Mouse (Mus musculus): Measurements from ENCODE around the gene Fam160a2. TPM values are rescaled to one million over a fixed set of nuclear protein-coding genes. Genes with fewer than 3 reads are reported as not detected.

The Fam160a2 gene
- polyA plus RNA-seq (2016; fragmentation: Nextera tagmentation; extraction: Ambion mirVana), result 45.9 and 47.0 TPM in 2 replicates

- 0 out of 2 replicates have a peak, but pooled peaks cover 6% of the 10 kb centered on the region for H3K4me1 ChIP-seq
- H3K27me3 ChIP-seq (ENCODE audit: low read depth, poor library complexity, severe bottlenecking), result no peaks in the 10 kb centered on the region
- peak within 1 kb of the TSS; percentile 93 for H3K4me3 ChIP-seq
- H3K36me3 ChIP-seq, result peaks cover 6% of the 10 kb centered on the region; the same call in 1 of the 2 replicates
- WGBS, result under 1% methylated on average over 55 of the region's 55 CpGs
- peak within 1 kb of the TSS; percentile 91 for H3K27ac ChIP-seq
- peak; percentile 97 for DNase-seq (ENCODE audit: low spot score)
- no peaks in the 10 kb centered on the region for H3K9me3 ChIP-seq (replicated peaks)
These were observed at the start of gene Fam160a2 for GRCm38 (mm10) chr7:105399935-105400624. Fam160a2 (minus strand) TSS chr7:105400054.

- H3K36me3 ChIP-seq, result no peaks in the 10 kb centered on the region
- no peaks in the 10 kb centered on the region for H3K9me3 ChIP-seq (replicated peaks)
- WGBS, result 84% methylated on average over 3 of the region's 3 CpGs
- no peaks in the 10 kb centered on the region for H3K4me1 ChIP-seq
- no peak overlapping the region for H3K27ac ChIP-seq
- no peaks in the 10 kb centered on the region for H3K27me3 ChIP-seq (ENCODE audit: low read depth, poor library complexity, severe bottlenecking)
- no peak overlapping the region for H3K4me3 ChIP-seq
- DNase-seq (ENCODE audit: low spot score), result no peak
These were observed 45.2 kb upstream of the Fam160a2 start for GRCm38 (mm10) chr7:105445076-105445475.

GRCm38 (mm10) chr7:105441426-105441825, 41.6 kb upstream of the Fam160a2 start:
- H3K4me3 ChIP-seq, result no peak overlapping the region
- H3K36me3 ChIP-seq, result no peaks in the 10 kb centered on the region
- 70% methylated on average over 4 of the region's 4 CpGs for WGBS
- DNase-seq (ENCODE audit: low spot score), result no peak
- no peaks in the 10 kb centered on the region for H3K4me1 ChIP-seq
- H3K27me3 ChIP-seq (ENCODE audit: low read depth, poor library complexity, severe bottlenecking), result no peaks in the 10 kb centered on the region
- no peak overlapping the region for H3K27ac ChIP-seq
- H3K9me3 ChIP-seq (replicated peaks), result no peaks in the 10 kb centered on the region

- 75% methylated on average over 7 of the region's 7 CpGs for WGBS
- no peak overlapping the region for H3K4me3 ChIP-seq
- no peaks in the 10 kb centered on the region for H3K9me3 ChIP-seq (replicated peaks)
- no peak for DNase-seq (ENCODE audit: low spot score)
- H3K36me3 ChIP-seq, result no peaks in the 10 kb centered on the region
- H3K4me1 ChIP-seq, result no peaks in the 10 kb centered on the region
- no peak overlapping the region for H3K27ac ChIP-seq
- no peaks in the 10 kb centered on the region for H3K27me3 ChIP-seq (ENCODE audit: low read depth, poor library complexity, severe bottlenecking)
These were observed 38.3 kb upstream of the Fam160a2 start for GRCm38 (mm10) chr7:105437979-105438772.

GRCm38 (mm10) chr7:105434798-105435197, 34.9 kb upstream of the Fam160a2 start:
- H3K36me3 ChIP-seq, result no peaks in the 10 kb centered on the region
- H3K9me3 ChIP-seq (replicated peaks), result no peaks in the 10 kb centered on the region
- H3K27me3 ChIP-seq (ENCODE audit: low read depth, poor library complexity, severe bottlenecking), result no peaks in the 10 kb centered on the region; the same call in 1 of the 2 replicates
- H3K4me3 ChIP-seq, result no peak overlapping the region
- no peak overlapping the region for H3K27ac ChIP-seq
- DNase-seq (ENCODE audit: low spot score), result no peak
- 83% methylated on average over 22 of the region's 22 CpGs for WGBS
- H3K4me1 ChIP-seq, result no peaks in the 10 kb centered on the region

- Histone ChIP-seq H3K4me3 (no peak overlapping the region), H3K4me1 (no peaks in the 10 kb centered on the region)
- WGBS, result 83% methylated on average over 17 of the region's 17 CpGs
These were observed 34.0 kb upstream of the Fam160a2 start for GRCm38 (mm10) chr7:105433859-105434258.

GRCm38 (mm10) chr7:105432058-105432457, 32.2 kb upstream of the Fam160a2 start:
- Histone ChIP-seq H3K27ac (no peak overlapping the region), H3K4me1 (no peaks in the 10 kb centered on the region), H3K36me3 (no peaks in the 10 kb centered on the region), H3K4me3 (no peak overlapping the region), H3K27me3 (ENCODE audit: low read depth, poor library complexity, severe bottlenecking) (peaks cover 16% of the 10 kb centered on the region), H3K9me3 (replicated peaks) (no peaks in the 10 kb centered on the region)
- WGBS, result 47% methylated on average over 1 of the region's 1 CpGs
- no peak for DNase-seq (ENCODE audit: low spot score)

More at GRCm38 (mm10) chr7:105433859-105434258, 34.0 kb upstream of the Fam160a2 start:
- H3K27me3 ChIP-seq (ENCODE audit: low read depth, poor library complexity, severe bottlenecking), result no peaks in the 10 kb centered on the region; the same call in 1 of the 2 replicates
- no peaks in the 10 kb centered on the region for H3K9me3 ChIP-seq (replicated peaks)
- no peak overlapping the region for H3K27ac ChIP-seq
- H3K36me3 ChIP-seq, result no peaks in the 10 kb centered on the region
- DNase-seq (ENCODE audit: low spot score), result no peak

- Histone ChIP-seq H3K27ac (no peak overlapping the region; the same call in 1 of the 2 replicates), H3K4me3 (peak overlapping the region; percentile 50), H3K9me3 (replicated peaks) (no peaks in the 10 kb centered on the region), H3K27me3 (ENCODE audit: low read depth, poor library complexity, severe bottlenecking) (peaks cover 56% of the 10 kb centered on the region), H3K36me3 (no peaks in the 10 kb centered on the region), H3K4me1 (peaks cover 11% of the 10 kb centered on the region; the same call in 1 of the 2 replicates)
- no peak for DNase-seq (ENCODE audit: low spot score)
- WGBS, result under 1% methylated on average over 11 of the region's 11 CpGs
These were observed 26.2 kb upstream of the Fam160a2 start for GRCm38 (mm10) chr7:105426051-105426450.

GRCm38 (mm10) chr7:105425424-105426043, 25.7 kb upstream of the Fam160a2 start, which contains the start of gene Cckbr:
Cckbr (plus strand) TSS chr7:105425731.
- no peak within 1 kb of the TSS; the same call in 1 of the 2 replicates for H3K27ac ChIP-seq
- DNase-seq (ENCODE audit: low spot score), result peak; percentile 51
- H3K9me3 ChIP-seq (replicated peaks), result no peaks in the 10 kb centered on the region
- H3K36me3 ChIP-seq, result no peaks in the 10 kb centered on the region
- WGBS, result 1% methylated on average over 31 of the region's 31 CpGs
- peaks cover 11% of the 10 kb centered on the region; the same call in 1 of the 2 replicates for H3K4me1 ChIP-seq
- H3K27me3 ChIP-seq (ENCODE audit: low read depth, poor library complexity, severe bottlenecking), result peaks cover 56% of the 10 kb centered on the region
- peak within 1 kb of the TSS; percentile 50 for H3K4me3 ChIP-seq

GRCm38 (mm10) chr7:105424368-105424767, 24.5 kb upstream of the Fam160a2 start:
- Histone ChIP-seq H3K36me3 (no peaks in the 10 kb centered on the region), H3K27me3 (ENCODE audit: low read depth, poor library complexity, severe bottlenecking) (peaks cover 56% of the 10 kb centered on the region), H3K27ac (no peak overlapping the region), H3K4me3 (no peak overlapping the region), H3K9me3 (replicated peaks) (no peaks in the 10 kb centered on the region), H3K4me1 (peaks cover 11% of the 10 kb centered on the region; the same call in 1 of the 2 replicates)
- WGBS, result 18% methylated on average over 5 of the region's 5 CpGs
- DNase-seq (ENCODE audit: low spot score), result no peak

- no peak overlapping the region for H3K4me3 ChIP-seq
- no peaks in the 10 kb centered on the region for H3K9me3 ChIP-seq (replicated peaks)
- no peak for DNase-seq (ENCODE audit: low spot score)
- no peaks in the 10 kb centered on the region for H3K36me3 ChIP-seq
- H3K27ac ChIP-seq, result no peak overlapping the region
- WGBS, result 60% methylated on average over 2 of the region's 2 CpGs
- H3K4me1 ChIP-seq, result peaks cover 8% of the 10 kb centered on the region; the same call in 1 of the 2 replicates
- H3K27me3 ChIP-seq (ENCODE audit: low read depth, poor library complexity, severe bottlenecking), result peaks cover 29% of the 10 kb centered on the region
These were observed 21.0 kb upstream of the Fam160a2 start for GRCm38 (mm10) chr7:105420903-105421302.

GRCm38 (mm10) chr7:105418106-105418505, 18.3 kb upstream of the Fam160a2 start:
- no peaks in the 10 kb centered on the region for H3K4me1 ChIP-seq
- no peaks in the 10 kb centered on the region for H3K9me3 ChIP-seq (replicated peaks)
- H3K27me3 ChIP-seq (ENCODE audit: low read depth, poor library complexity, severe bottlenecking), result peaks cover 7% of the 10 kb centered on the region; the same call in 1 of the 2 replicates
- no peaks in the 10 kb centered on the region for H3K36me3 ChIP-seq
- DNase-seq (ENCODE audit: low spot score), result no peak
- WGBS, result 83% methylated on average over 5 of the region's 5 CpGs
- H3K27ac ChIP-seq, result no peak overlapping the region
- no peak overlapping the region for H3K4me3 ChIP-seq

Data from limb, embryonic 10.5 days (tissue).